Mouse (Mus musculus) ES-E14 (cell line): ENCODE results near the gene Gast.

ENCODE experiments used
- CHD2 ChIP-seq: IDR thresholded peaks from 2 replicates; pipeline ENCODE4 v1.6.1; 2014; ENCODE audit warnings: mild to moderate bottlenecking, low read depth, low read length, inconsistent platforms
- HCFC1 ChIP-seq: IDR thresholded peaks from 2 replicates; pipeline ENCODE4 v1.6.1; 2012; ENCODE audit warnings: low read length, inconsistent platforms, borderline replicate concordance; ENCODE audit not compliant: insufficient read depth
- ZNF384 ChIP-seq: IDR thresholded peaks from 2 replicates; pipeline ENCODE4 v1.6.1; 2012; ENCODE audit warnings: low read depth, low read length, inconsistent platforms

DNA sequence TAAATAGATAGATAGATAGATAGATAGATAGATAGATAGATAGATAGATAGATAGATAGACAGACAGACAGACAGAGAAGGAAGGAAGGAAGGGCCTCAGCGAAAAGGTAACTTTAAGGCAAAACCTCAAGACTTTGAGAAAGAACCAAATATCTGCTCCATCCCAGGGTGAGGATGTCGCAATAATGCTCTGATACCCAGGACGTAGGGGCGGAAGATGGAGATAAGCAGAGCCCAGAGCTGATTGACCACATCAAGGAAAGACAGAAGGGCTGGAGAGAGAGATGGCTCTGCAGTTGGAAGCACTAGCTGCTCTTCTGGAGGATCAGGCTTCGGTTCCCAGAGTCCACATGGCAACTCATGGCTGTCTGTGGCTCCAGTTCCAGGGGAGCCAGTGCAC, 32.9 kb upstream of the Gast start:
- TF ChIP-seq CHD2 (no peak), HCFC1 (no peak), ZNF384 (no peak)
